Mouse (Mus musculus) CH12.LX (cell line): Measurements from ENCODE around the gene Swsap1. TPM values are rescaled to one million over a fixed set of nuclear protein-coding genes. Genes with fewer than 3 reads are reported as not detected.

Experiments
- DNase-seq: peaks from one replicate; pipeline ENCODE4 v3.0.0-alpha.2; 2013; ENCODE audit errors: extremely low read depth
- H3K27ac ChIP-seq: 2 replicates; pipeline ENCODE4 v1.5.1; 2012; ENCODE audit warnings: low read depth, mild to moderate bottlenecking, control low read depth, moderate library complexity; ENCODE audit not compliant: insufficient read depth
- H3K27me3 ChIP-seq: replicated peaks from 2 replicates; pipeline ENCODE3; 2012; ENCODE audit warnings: inconsistent platforms
- H3K36me3 ChIP-seq, 2 experiments: replicated peaks in 1 of 2; 2 replicates each; pipeline versions ENCODE3 to v1.6.1; 2012; ENCODE audit warnings: inconsistent platforms in 1 of 2, low read length in 1 of 2, mild to moderate bottlenecking in 1 of 2, mixed read lengths in 1 of 2, moderate library complexity in 1 of 2; ENCODE audit not compliant: control insufficient read depth in 1 of 2, insufficient read depth in 1 of 2
- H3K4me1 ChIP-seq, 2 experiments: 2 replicates each; pipeline ENCODE4 v1.6.1; 2012; ENCODE audit warnings: inconsistent platforms in 1 of 2, moderate library complexity in 1 of 2; ENCODE audit not compliant: insufficient read depth in 2 of 2, control insufficient read depth in 1 of 2
- H3K4me2 ChIP-seq: 2 replicates; pipeline ENCODE4 v1.6.1; 2012; ENCODE audit warnings: low read depth, mild to moderate bottlenecking, control low read depth; ENCODE audit not compliant: poor library complexity, insufficient read depth, severe bottlenecking
- H3K4me3 ChIP-seq, 3 experiments: fragments of 150-350 bp in 1 of 3; sonication (generic) in 1 of 3; replicated peaks in 1 of 3; 2 replicates each; pipeline versions ENCODE3 to v1.5.1; 2011 to 2012; ENCODE audit warnings: low read depth in 2 of 3, low read length in 2 of 3, mild to moderate bottlenecking in 2 of 3, moderate library complexity in 2 of 3, control low read depth in 1 of 3, improper control_type of control experiment in 1 of 3, inconsistent platforms in 1 of 3, mixed read lengths in 1 of 3; ENCODE audit not compliant: poor library complexity in 1 of 3
- H3K79me2 ChIP-seq: replicated peaks from 2 replicates; pipeline ENCODE4 v1.6.1; 2012; ENCODE audit warnings: mild to moderate bottlenecking, moderate library complexity; ENCODE audit not compliant: control insufficient read depth, poor library complexity, insufficient read depth, severe bottlenecking; ENCODE audit errors: extremely low read depth
- H3K9ac ChIP-seq: 2 replicates; pipeline ENCODE4 v1.6.1; 2012; ENCODE audit warnings: low read depth, mild to moderate bottlenecking, control low read depth, moderate library complexity; ENCODE audit not compliant: insufficient read depth
- H3K9me3 ChIP-seq: replicated peaks from 2 replicates; pipeline ENCODE3; 2012; ENCODE audit warnings: low read length, inconsistent platforms, mixed read lengths
- E2F4 ChIP-seq: IDR thresholded peaks from 2 replicates; pipeline ENCODE4 v1.6.1; 2011; ENCODE audit warnings: low read depth, low read length, improper control_type of control experiment; ENCODE audit not compliant: insufficient replicate concordance
- ELF1 ChIP-seq: IDR thresholded peaks from 2 replicates; pipeline ENCODE4 v1.6.1; 2014; ENCODE audit warnings: low read depth, mild to moderate bottlenecking, inconsistent platforms, low read length, improper control_type of control experiment
- EP300 ChIP-seq: IDR thresholded peaks from 2 replicates; pipeline ENCODE4 v1.6.1; 2011; ENCODE audit warnings: low read length, improper control_type of control experiment
- ETS1 ChIP-seq: conservative IDR thresholded peaks from 2 replicates; pipeline ENCODE4 v1.6.1; 2012; ENCODE audit warnings: low read depth, mild to moderate bottlenecking, inconsistent platforms, low read length, improper control_type of control experiment, moderate library complexity
- GABPA ChIP-seq: IDR thresholded peaks from 2 replicates; pipeline ENCODE4 v1.6.1; 2012; ENCODE audit warnings: low read depth, low read length, improper control_type of control experiment, inconsistent platforms; ENCODE audit not compliant: insufficient replicate concordance
- HCFC1 ChIP-seq: IDR thresholded peaks from 2 replicates; pipeline ENCODE4 v1.6.1; 2012; ENCODE audit warnings: low read depth, mild to moderate bottlenecking, inconsistent platforms, low read length, improper control_type of control experiment
- IRF4 ChIP-seq: IDR thresholded peaks from 2 replicates; pipeline ENCODE4 v1.6.1; 2014; ENCODE audit warnings: low read depth, mild to moderate bottlenecking, inconsistent platforms, low read length, improper control_type of control experiment
- KAT2A ChIP-seq: IDR thresholded peaks from 2 replicates; pipeline ENCODE4 v1.6.1; 2012; ENCODE audit warnings: low read length, improper control_type of control experiment, inconsistent platforms; ENCODE audit not compliant: insufficient replicate concordance
- MAFK ChIP-seq: IDR thresholded peaks from 2 replicates; pipeline ENCODE4 v1.6.1; 2011; ENCODE audit warnings: low read length, improper control_type of control experiment; ENCODE audit not compliant: insufficient replicate concordance
- MEF2A ChIP-seq: IDR thresholded peaks from 2 replicates; pipeline ENCODE4 v1.6.1; 2014; ENCODE audit warnings: low read depth, mild to moderate bottlenecking, inconsistent platforms, low read length, improper control_type of control experiment, borderline replicate concordance
- MXI1 ChIP-seq: IDR thresholded peaks from 2 replicates; pipeline ENCODE4 v1.6.1; 2011; ENCODE audit warnings: mild to moderate bottlenecking, low read depth, low read length, improper control_type of control experiment
- MYC ChIP-seq: IDR thresholded peaks from 2 replicates; pipeline ENCODE4 v1.6.1; 2011; ENCODE audit warnings: low read depth, mild to moderate bottlenecking, improper control_type of control experiment, low read length
- PAX5 ChIP-seq: IDR thresholded peaks from 2 replicates; pipeline ENCODE4 v1.6.1; 2012; ENCODE audit warnings: low read length, inconsistent platforms, mixed read lengths
- POLR2AphosphoS2 ChIP-seq: IDR thresholded peaks from 2 replicates; pipeline ENCODE4 v1.6.1; 2011; ENCODE audit warnings: low read depth, low read length, improper control_type of control experiment
- RCOR1 ChIP-seq: conservative IDR thresholded peaks from 2 replicates; pipeline ENCODE4 v1.6.1; 2012; ENCODE audit warnings: low read depth, mild to moderate bottlenecking, inconsistent platforms, low read length, improper control_type of control experiment
- SIN3A ChIP-seq: IDR thresholded peaks from 2 replicates; pipeline ENCODE4 v1.6.1; 2012; ENCODE audit warnings: low read length, improper control_type of control experiment, inconsistent platforms
- TBP ChIP-seq: conservative IDR thresholded peaks from 2 replicates; pipeline ENCODE4 v1.6.1; 2011; ENCODE audit warnings: low read depth, low read length, improper control_type of control experiment
- UBTF ChIP-seq: IDR thresholded peaks from 2 replicates; pipeline ENCODE4 v1.6.1; 2012; ENCODE audit warnings: low read depth, mild to moderate bottlenecking, inconsistent platforms, low read length, improper control_type of control experiment, moderate library complexity
- USF1 ChIP-seq: IDR thresholded peaks from 2 replicates; pipeline ENCODE4 v1.6.1; 2014; ENCODE audit warnings: low read depth, mild to moderate bottlenecking, inconsistent platforms, low read length, improper control_type of control experiment
- USF2 ChIP-seq: conservative IDR thresholded peaks from 2 replicates; pipeline ENCODE4 v1.6.1; 2011; ENCODE audit warnings: low read depth, low read length, improper control_type of control experiment
- ZMIZ1 ChIP-seq: IDR thresholded peaks from 2 replicates; pipeline ENCODE4 v1.6.1; 2012; ENCODE audit warnings: low read depth, mild to moderate bottlenecking, inconsistent platforms, low read length, improper control_type of control experiment
- dilution Hi-C: fragments of 300-500 bp; cut with MboI; formaldehyde crosslinking; loops from 2 replicates; pipeline ENCODE4 v1.14.3; 2020; ENCODE audit warnings: low sequenced_read_pairs; ENCODE audit not compliant: extremely low pct_unique_long_range_greater_than_20kb, extremely low pct_ligation_motif_present
- in situ Hi-C: fragments of 300-500 bp; cut with MboI; formaldehyde crosslinking; loops from 3 replicates; pipeline ENCODE4 v1.14.3; 2019; ENCODE audit warnings: low sequenced_read_pairs, low pct_ligation_motif_present, low pct_unique_long_range_greater_than_20kb, mixed read lengths
- polyA plus RNA-seq: library from polyadenylated mRNA; unstranded; fragments of >175 nt; gene quantifications from 2 replicates; pipeline ENCODE4 v1.2.1, GENCODE M21; 2012; ENCODE audit warnings: low read depth; ENCODE audit not compliant: insufficient read length
- total RNA-seq, 2 experiments: library from RNA; depleted of rRNA; stranded (reverse); fragments of 300-350 nt in 1 of 2; fragments of >200 nt in 1 of 2; gene quantifications; 2 replicates each; pipeline ENCODE4 v1.2.3; 2012 to 2014

The Swsap1 gene
- total and polyA plus RNA-seq, 3 experiments, result 3.1 to 4.1 (median 4.0) TPM

- Histone ChIP-seq H3K4me1 (peaks cover 10 to 11% of the 10 kb centered on the region in 2 experiments), H3K79me2 (0 out of 2 replicates have a peak, but pooled peaks cover 2% of the 10 kb centered on the region), H3K9ac (no peak overlapping the region), H3K4me2 (peak overlapping the region; percentile 85), H3K27me3 (peaks cover 46% of the 10 kb centered on the region), H3K36me3 (peaks cover 3% of the 10 kb centered on the region in 2 experiments), H3K9me3 (no peaks in the 10 kb centered on the region), H3K27ac (no peak overlapping the region), H3K4me3 (peak overlapping the region in 1 of 3 experiments; percentile 51)
- dilution Hi-C loops, result no loop called here
- TF ChIP-seq ZMIZ1, result no peak
- no peak for TF ChIP-seq USF2
- TF ChIP-seq POLR2AphosphoS2, result no peak
- no peak for TF ChIP-seq KAT2A
- no peak for TF ChIP-seq RCOR1
- no peak for TF ChIP-seq ELF1
- no peak for TF ChIP-seq MXI1
- TF ChIP-seq MYC, result no peak
- no peak for DNase-seq
- in situ Hi-C loops, result loop anchor here (5.0 kb wide), 1 partner anchor 41 kb away; the partner anchor contains the start of genes Ccdc151 and Prkcsh
Observed at GRCm38 (mm10) chr9:21961366-21961980, 5.9 kb downstream of the Swsap1 start.

- H3K27ac ChIP-seq, result no peak overlapping the region
Observed at GRCm38 (mm10) chr9:21962010-21962409, 6.5 kb downstream of the Swsap1 start.

More at GRCm38 (mm10) chr9:21962010-21962409, 6.5 kb downstream of the Swsap1 start:
- peaks cover 47% of the 10 kb centered on the region for H3K27me3 ChIP-seq
- peak overlapping the region; percentile 85 for H3K4me2 ChIP-seq
- in situ Hi-C loops, result loop anchor here (5.0 kb wide), 1 partner anchor 40 kb away; the partner anchor contains the start of genes Ccdc151 and Prkcsh
- peak overlapping the region in 2 of 3 experiments; percentile 15 to 51 for H3K4me3 ChIP-seq
- dilution Hi-C loops, result no loop called here
- H3K79me2 ChIP-seq, result no peaks in the 10 kb centered on the region
- no peaks in the 10 kb centered on the region for H3K9me3 ChIP-seq
- no peak for DNase-seq
- H3K9ac ChIP-seq, result peak overlapping the region; percentile 22; the same call in 1 of the 2 replicates
- H3K36me3 ChIP-seq, result peaks cover 3% of the 10 kb centered on the region in 2 experiments
- peaks cover 7 to 11% of the 10 kb centered on the region in 2 experiments; a peak in 3 of 4 replicates for H3K4me1 ChIP-seq
- TF ChIP-seq MAFK, result no peak
- no peak for TF ChIP-seq MXI1
- no peak for TF ChIP-seq SIN3A
- no peak for TF ChIP-seq ELF1
- TF ChIP-seq UBTF, result no peak
- no peak for TF ChIP-seq RCOR1
- no peak for TF ChIP-seq HCFC1
- no peak for TF ChIP-seq PAX5
- TF ChIP-seq USF1, result no peak
- TF ChIP-seq ETS1, result no peak
- no peak for TF ChIP-seq MEF2A
- no peak for TF ChIP-seq IRF4
- TF ChIP-seq EP300, result no peak
- no peak for TF ChIP-seq E2F4
- TF ChIP-seq MYC, result no peak
- TF ChIP-seq KAT2A, result no peak
- TF ChIP-seq POLR2AphosphoS2, result no peak
- TF ChIP-seq GABPA, result no peak
- no peak for TF ChIP-seq TBP
